Mouse (Mus musculus): ENCODE data around the gene Zyg11b. TPM values are rescaled to one million over a fixed set of nuclear protein-coding genes. Genes with fewer than 3 reads are reported as not detected.

The Zyg11b gene
- 16.8 TPM for polyA plus RNA-seq (2021)

GRCm38 (mm10) chr4:108300670-108301373 is at the start of gene Zyg11b:
Zyg11b (minus strand) TSS chr4:108301096.
- in situ Hi-C loops (cut with MboI; ENCODE audit: low pct_unique_long_range_greater_than_20kb), result no loop called here
- DNase-seq (ENCODE audit: low read depth, low spot score), result peak; percentile 34
- ChIA-PET POLR2A (interaction anchor here (1.2 kb wide), 1 partner anchor 22 kb away, joined by 5 read pairs; no protein-coding TSS in a partner anchor), CTCF (interaction anchor here (2.8 kb wide), 1 partner anchor 26 kb away, joined by 10 read pairs; the partner anchor contains the start of gene Coa7)
- no peak for TF ChIP-seq CTCF (IDR thresholded peaks at IDR 0.05)
- ATAC-seq, result peak; percentile 92
- no peaks in the 10 kb centered on the region for H3K27me3 ChIP-seq

GRCm38 (mm10) chr4:108349836-108350547 is 49.1 kb upstream of the Zyg11b start:
- CTCF ChIA-PET, result no interaction called here
- in situ Hi-C loops (cut with MboI; ENCODE audit: low pct_unique_long_range_greater_than_20kb), result loop anchor here (5.0 kb wide), 1 partner anchor 107 kb away; the partner anchor contains the start of gene Tut4
- TF ChIP-seq CTCF (IDR thresholded peaks at IDR 0.05), result no peak

GRCm38 (mm10) chr4:108349064-108349463 is 48.2 kb upstream of the Zyg11b start:
- TF ChIP-seq CTCF (IDR thresholded peaks at IDR 0.05), result no peak
- no peaks in the 10 kb centered on the region for H3K27me3 ChIP-seq
- POLR2A ChIA-PET, result interaction anchor here (0.9 to 1.0 kb wide), 2 partner anchors 13 to 281 kb away, joined by 3 read pairs; no protein-coding TSS in a partner anchor
- no peak for DNase-seq (ENCODE audit: low read depth, low spot score)
- in situ Hi-C loops (cut with MboI; ENCODE audit: low pct_unique_long_range_greater_than_20kb), result no loop called here
- CTCF ChIA-PET, result no interaction called here
- no peak for ATAC-seq

More at GRCm38 (mm10) chr4:108349836-108350547, 49.1 kb upstream of the Zyg11b start:
- ATAC-seq (peak; percentile 38), DNase-seq (ENCODE audit: low read depth, low spot score) (no peak)
- POLR2A ChIA-PET, result no interaction called here
- H3K27me3 ChIP-seq, result no peaks in the 10 kb centered on the region

- no peak for TF ChIP-seq CTCF (IDR thresholded peaks at IDR 0.05)
- H3K27me3 ChIP-seq, result no peaks in the 10 kb centered on the region
- ChIA-PET POLR2A (interaction anchor here (0.9 to 1.0 kb wide), 2 partner anchors 14 to 282 kb away, joined by 3 read pairs; no protein-coding TSS in a partner anchor), CTCF (no interaction called here)
- in situ Hi-C loops (cut with MboI; ENCODE audit: low pct_unique_long_range_greater_than_20kb), result no loop called here
- ATAC-seq (no peak), DNase-seq (ENCODE audit: low read depth, low spot score) (no peak)
Measured at GRCm38 (mm10) chr4:108348256-108348875, 47.5 kb upstream of the Zyg11b start.

- in situ Hi-C loops (cut with MboI; ENCODE audit: low pct_unique_long_range_greater_than_20kb), result no loop called here
- ATAC-seq, result no peak
- no peak for TF ChIP-seq CTCF (IDR thresholded peaks at IDR 0.05)
- ChIA-PET CTCF (no interaction called here), POLR2A (no interaction called here)
- no peaks in the 10 kb centered on the region for H3K27me3 ChIP-seq
- DNase-seq (ENCODE audit: low read depth, low spot score), result no peak
Measured at GRCm38 (mm10) chr4:108347111-108347510, 46.2 kb upstream of the Zyg11b start.

- POLR2A ChIA-PET, result no interaction called here
- CTCF ChIA-PET, result no interaction called here
- no peaks in the 10 kb centered on the region for H3K27me3 ChIP-seq
- in situ Hi-C loops (cut with MboI; ENCODE audit: low pct_unique_long_range_greater_than_20kb), result no loop called here
- ATAC-seq (no peak), DNase-seq (ENCODE audit: low read depth, low spot score) (no peak)
- TF ChIP-seq CTCF (IDR thresholded peaks at IDR 0.05), result no peak
Measured at GRCm38 (mm10) chr4:108345826-108346225, 44.9 kb upstream of the Zyg11b start.

- CTCF ChIA-PET, result interaction anchor here (1.2 kb wide), 1 partner anchor 10 kb away, joined by 3 read pairs; no protein-coding TSS in a partner anchor
- in situ Hi-C loops (cut with MboI; ENCODE audit: low pct_unique_long_range_greater_than_20kb), result no loop called here
Measured at GRCm38 (mm10) chr4:108344631-108345083, 43.8 kb upstream of the Zyg11b start.

GRCm38 (mm10) chr4:108339277-108339690 is 38.4 kb upstream of the Zyg11b start:
- ChIA-PET POLR2A (interaction anchor here (0.7 kb wide), 1 partner anchor 442 kb away, joined by 4 read pairs; no protein-coding TSS in a partner anchor), CTCF (interaction anchor here (0.7 to 1.7 kb wide), 6 partner anchors 20 to 218 kb away, joined by 3 to 6 read pairs (median 3); no protein-coding TSS in a partner anchor)
- DNase-seq (ENCODE audit: low read depth, low spot score), result no peak
- TF ChIP-seq CTCF (IDR thresholded peaks at IDR 0.05), result peak; percentile 52
- in situ Hi-C loops (cut with MboI; ENCODE audit: low pct_unique_long_range_greater_than_20kb), result no loop called here
- ATAC-seq, result no peak
- H3K27me3 ChIP-seq, result no peaks in the 10 kb centered on the region

More at GRCm38 (mm10) chr4:108344631-108345083, 43.8 kb upstream of the Zyg11b start:
- H3K27me3 ChIP-seq, result no peaks in the 10 kb centered on the region
- DNase-seq (ENCODE audit: low read depth, low spot score) (no peak), ATAC-seq (no peak)
- POLR2A ChIA-PET, result no interaction called here
- no peak for TF ChIP-seq CTCF (IDR thresholded peaks at IDR 0.05)

- no peak for TF ChIP-seq CTCF (IDR thresholded peaks at IDR 0.05)
- DNase-seq (ENCODE audit: low read depth, low spot score) (no peak), ATAC-seq (no peak)
- CTCF ChIA-PET, result interaction anchor here (0.7 to 1.7 kb wide), 6 partner anchors 20 to 219 kb away, joined by 3 to 6 read pairs (median 3); no protein-coding TSS in a partner anchor
- in situ Hi-C loops (cut with MboI; ENCODE audit: low pct_unique_long_range_greater_than_20kb), result no loop called here
- POLR2A ChIA-PET, result no interaction called here
- no peaks in the 10 kb centered on the region for H3K27me3 ChIP-seq
Measured at GRCm38 (mm10) chr4:108338811-108339210, 37.9 kb upstream of the Zyg11b start.

GRCm38 (mm10) chr4:108338321-108338733 is 37.4 kb upstream of the Zyg11b start:
- ChIA-PET CTCF (interaction anchor here (1.7 kb wide), 1 partner anchor 151 kb away, joined by 6 read pairs; no protein-coding TSS in a partner anchor), POLR2A (no interaction called here)
- in situ Hi-C loops (cut with MboI; ENCODE audit: low pct_unique_long_range_greater_than_20kb), result no loop called here
- no peak for TF ChIP-seq CTCF (IDR thresholded peaks at IDR 0.05)
- ATAC-seq, result no peak
- DNase-seq (ENCODE audit: low read depth, low spot score), result no peak
- H3K27me3 ChIP-seq, result no peaks in the 10 kb centered on the region
